In the genomic region with DNA sequence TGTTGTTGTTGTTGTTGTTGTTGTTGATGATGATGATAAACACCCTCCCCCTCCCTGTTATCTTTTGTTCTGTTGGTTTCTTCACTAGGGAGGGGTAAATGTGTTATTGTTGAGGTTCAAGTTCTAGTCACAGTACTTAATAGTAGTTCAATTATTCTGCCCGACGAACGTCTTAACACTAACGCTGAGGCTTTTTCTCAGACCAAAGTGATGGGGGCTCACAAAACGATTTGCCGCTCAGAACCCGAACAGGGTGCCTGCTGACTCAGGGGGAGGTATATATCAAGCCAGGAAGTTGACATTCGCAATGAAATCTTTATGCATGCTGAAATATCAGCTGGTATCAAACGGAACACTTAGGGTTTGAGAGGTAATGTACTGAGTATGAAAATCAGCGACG, we compare ENCODE assay signal across 8 mouse cellular contexts. TPM values are rescaled to one million over a fixed set of nuclear protein-coding genes. Genes with fewer than 3 reads are reported as not detected.
DNase-seq lines count a peak whose midpoint lies in the region; ATAC-seq and TF ChIP-seq lines count a peak whose summit lies in the region.

No protein-coding gene starts in this region.

- H3K4me3 ChIP-seq in liver, adult 2 months (ENCODE audit: insufficient read depth, low read depth, low read length), result peak overlapping the region; percentile 1; the same call in 1 of the 2 replicates
- H3K4me3 ChIP-seq in liver, embryonic 12.5 days, result no peak overlapping the region; the same call in 1 of the 2 replicates
- peak overlapping the region; percentile 66 for H3K4me3 ChIP-seq in embryonic facial prominence, embryonic 14.5 days (ENCODE audit: low read depth, low read length)
- H3K4me3 ChIP-seq in hindbrain, embryonic 15.5 days, result peak overlapping the region; percentile 87
- peak overlapping the region; percentile 72 for H3K4me3 ChIP-seq in neural tube, embryonic 12.5 days

- WGBS in liver, adult 2 months, result 55% methylated on average over 11 of the region's 11 CpGs
- 37% methylated on average over 11 of the region's 11 CpGs for WGBS in liver, embryonic 12.5 days (ENCODE audit: insufficient replicate concordance)
- WGBS in embryonic facial prominence, embryonic 14.5 days, result 31% methylated on average over 11 of the region's 11 CpGs
- 15% methylated on average over 11 of the region's 11 CpGs for WGBS in hindbrain, embryonic 15.5 days
- 21% methylated on average over 11 of the region's 11 CpGs for WGBS in neural tube, embryonic 12.5 days

- TF ChIP-seq CTCF in liver, adult 2 months (IDR thresholded peaks at IDR 0.05; ENCODE audit: low read depth, low read length), result no peak

- H3K79me2 ChIP-seq in liver, adult 2 months (ENCODE audit: control insufficient read depth, insufficient read depth, low read length), result no peaks in the 10 kb centered on the region

- H3K9ac ChIP-seq in liver, adult 2 months (ENCODE audit: low read depth, low read length), result no peak overlapping the region
- no peak overlapping the region for H3K9ac ChIP-seq in liver, embryonic 12.5 days
- H3K9ac ChIP-seq in embryonic facial prominence, embryonic 14.5 days (ENCODE audit: low read depth, low read length), result peak overlapping the region; percentile 70; the same call in 1 of the 2 replicates
- H3K9ac ChIP-seq in hindbrain, embryonic 15.5 days, result peak overlapping the region; percentile 68
- H3K9ac ChIP-seq in neural tube, embryonic 12.5 days, result peak overlapping the region; percentile 81

- no peaks in the 10 kb centered on the region for H3K9me3 ChIP-seq in liver, embryonic 12.5 days (replicated peaks)
- H3K9me3 ChIP-seq in embryonic facial prominence, embryonic 14.5 days (ENCODE audit: control insufficient read depth, low read length), result no peaks in the 10 kb centered on the region
- H3K9me3 ChIP-seq in hindbrain, embryonic 15.5 days, result no peaks in the 10 kb centered on the region
- H3K9me3 ChIP-seq in neural tube, embryonic 12.5 days, result no peaks in the 10 kb centered on the region

- ATAC-seq in liver, embryonic 12.5 days, result no peak
- ATAC-seq in embryonic facial prominence, embryonic 14.5 days (ENCODE audit: low read depth), result no peak
- no peak for ATAC-seq in hindbrain, embryonic 15.5 days (ENCODE audit: low FRiP score, low read depth)
- no peak for ATAC-seq in neural tube, embryonic 12.5 days (ENCODE audit: low FRiP score, low read depth)

- H3K4me1 ChIP-seq in liver, adult 2 months (ENCODE audit: control insufficient read depth, insufficient read depth, low read length), result peaks cover 4% of the 10 kb centered on the region; the same call in 1 of the 2 replicates
- H3K4me1 ChIP-seq in liver, embryonic 12.5 days, result 0 out of 2 replicates have a peak, but pooled peaks cover 5% of the 10 kb centered on the region
- 0 out of 2 replicates have a peak, but pooled peaks cover 4% of the 10 kb centered on the region for H3K4me1 ChIP-seq in embryonic facial prominence, embryonic 14.5 days (ENCODE audit: control insufficient read depth, insufficient read depth, low read length)
- H3K4me1 ChIP-seq in hindbrain, embryonic 15.5 days (replicated peaks), result peaks cover 24% of the 10 kb centered on the region
- H3K4me1 ChIP-seq in neural tube, embryonic 12.5 days, result no peaks in the 10 kb centered on the region; the same call in 1 of the 2 replicates

- no peak overlapping the region for H3K27ac ChIP-seq in liver, adult 2 months (replicated peaks; ENCODE audit: insufficient read depth, low read depth, low read length)
- H3K27ac ChIP-seq in liver, embryonic 12.5 days, result no peak overlapping the region
- H3K27ac ChIP-seq in embryonic facial prominence, embryonic 14.5 days (replicated peaks; ENCODE audit: low read depth, low read length), result no peak overlapping the region
- peak overlapping the region; percentile 87 for H3K27ac ChIP-seq in hindbrain, embryonic 15.5 days (replicated peaks)
- no peak overlapping the region for H3K27ac ChIP-seq in neural tube, embryonic 12.5 days

- H3K36me3 ChIP-seq in liver, adult 2 months (ENCODE audit: control insufficient read depth, insufficient read depth, low read length), result no peaks in the 10 kb centered on the region; the same call in 1 of the 2 replicates
- no peaks in the 10 kb centered on the region for H3K36me3 ChIP-seq in liver, embryonic 12.5 days
- H3K36me3 ChIP-seq in embryonic facial prominence, embryonic 14.5 days (ENCODE audit: control insufficient read depth, insufficient read depth, low read length), result no peaks in the 10 kb centered on the region
- no peaks in the 10 kb centered on the region for H3K36me3 ChIP-seq in hindbrain, embryonic 15.5 days
- peaks cover 16% of the 10 kb centered on the region; the same call in 1 of the 2 replicates for H3K36me3 ChIP-seq in neural tube, embryonic 12.5 days

- 0 out of 2 replicates have a peak, but pooled peaks cover 4% of the 10 kb centered on the region for H3K27me3 ChIP-seq in liver, adult 2 months (ENCODE audit: control insufficient read depth, insufficient read depth, low read length)
- peaks cover 46% of the 10 kb centered on the region for H3K27me3 ChIP-seq in liver, embryonic 12.5 days (replicated peaks)
- H3K27me3 ChIP-seq in embryonic facial prominence, embryonic 14.5 days (replicated peaks; ENCODE audit: control insufficient read depth, insufficient read depth, low read length), result 0 out of 2 replicates have a peak, but pooled peaks cover 11% of the 10 kb centered on the region
- H3K27me3 ChIP-seq in hindbrain, embryonic 15.5 days, result no peaks in the 10 kb centered on the region
- H3K27me3 ChIP-seq in neural tube, embryonic 12.5 days (replicated peaks), result no peaks in the 10 kb centered on the region

- no peak overlapping the region for H3K4me2 ChIP-seq in liver, embryonic 12.5 days
- H3K4me2 ChIP-seq in embryonic facial prominence, embryonic 14.5 days (ENCODE audit: low read depth, low read length), result peak overlapping the region; percentile 93
- peak overlapping the region; percentile 99 for H3K4me2 ChIP-seq in hindbrain, embryonic 15.5 days
- H3K4me2 ChIP-seq in neural tube, embryonic 12.5 days (replicated peaks), result peak overlapping the region; percentile 84

- TF ChIP-seq POLR2A in liver, adult 2 months (IDR thresholded peaks at IDR 0.05; ENCODE audit: extremely low read depth, insufficient read depth, low read length), result no peak

- no peak for DNase-seq in liver, adult 2 months (ENCODE audit: extremely low read depth, low read depth, low spot score)
- DNase-seq in embryonic facial prominence, embryonic 14.5 days (ENCODE audit: low spot score), result no peak
- DNase-seq in right cerebral cortex, postnatal 10 days (ENCODE audit: low spot score in 2 of 2), result no peak
- no peak for DNase-seq in left cerebral cortex, adult 18-20 months (ENCODE audit: low spot score in 2 of 2)
- DNase-seq in spleen, adult 12 weeks (ENCODE audit: low spot score), result no peak

RNA-seq across cellular contexts. Expression of gene Jam2, which starts 1.4 kb away (rescaled TPM):
- total RNA-seq in liver, adult 2 months (2014; rRNA removed), result 5.0 and 9.8 TPM in 2 replicates
- 2.3 and 2.4 TPM in 2 replicates for polyA plus RNA-seq in liver, adult 2 months (2012; rRNA removed)
- 0.92 and 1.1 TPM in 2 replicates for polyA plus RNA-seq in liver, embryonic 12.5 days (2016; fragmentation: Nextera tagmentation; extraction: Ambion mirVana)
- 21.2 and 21.6 TPM in 2 replicates for polyA plus RNA-seq in embryonic facial prominence, embryonic 14.5 days (2014; fragmentation: Nextera tagmentation; extraction: Ambion mirVana)
- polyA plus RNA-seq in hindbrain, embryonic 15.5 days (2015; fragmentation: Nextera tagmentation; extraction: Ambion mirVana), result 23.1 and 23.8 TPM in 2 replicates
- 41.4 and 45.6 TPM in 2 replicates for polyA plus RNA-seq in neural tube, embryonic 12.5 days (2016; fragmentation: Nextera tagmentation; extraction: Ambion mirVana)
- 10 to 100 TPM; 23.0 to 24.1 TPM for total RNA-seq in left cerebral cortex, adult 18-20 months (2021)

RNA-seq across cellular contexts. Expression of gene Mrpl39, which starts 39.8 kb away (rescaled TPM):
- total RNA-seq in liver, adult 2 months (2014; rRNA removed), result 36.9 and 40.1 TPM in 2 replicates
- polyA plus RNA-seq in liver, adult 2 months (2012; rRNA removed), result 47.8 and 55.9 TPM in 2 replicates
- polyA plus RNA-seq in liver, embryonic 12.5 days (2016; fragmentation: Nextera tagmentation; extraction: Ambion mirVana), result 33.3 and 33.4 TPM in 2 replicates
- 43.0 and 44.0 TPM in 2 replicates for polyA plus RNA-seq in embryonic facial prominence, embryonic 14.5 days (2014; fragmentation: Nextera tagmentation; extraction: Ambion mirVana)
- polyA plus RNA-seq in hindbrain, embryonic 15.5 days (2015; fragmentation: Nextera tagmentation; extraction: Ambion mirVana), result 35.6 and 37.9 TPM in 2 replicates
- 45.1 and 47.3 TPM in 2 replicates for polyA plus RNA-seq in neural tube, embryonic 12.5 days (2016; fragmentation: Nextera tagmentation; extraction: Ambion mirVana)
- total RNA-seq in left cerebral cortex, adult 18-20 months (2021), result 10 to 100 TPM; 22.2 to 22.9 TPM

RNA-seq across cellular contexts. Expression of gene Gabpa, which starts 59.4 kb away (rescaled TPM):
- total RNA-seq in liver, adult 2 months (2014; rRNA removed), result 32.3 and 36.4 TPM in 2 replicates
- 5.8 and 6.7 TPM in 2 replicates for polyA plus RNA-seq in liver, adult 2 months (2012; rRNA removed)
- polyA plus RNA-seq in liver, embryonic 12.5 days (2016; fragmentation: Nextera tagmentation; extraction: Ambion mirVana), result 26.0 and 26.2 TPM in 2 replicates
- 36.3 and 40.0 TPM in 2 replicates for polyA plus RNA-seq in embryonic facial prominence, embryonic 14.5 days (2014; fragmentation: Nextera tagmentation; extraction: Ambion mirVana)
- polyA plus RNA-seq in hindbrain, embryonic 15.5 days (2015; fragmentation: Nextera tagmentation; extraction: Ambion mirVana), result 17.5 and 18.4 TPM in 2 replicates
- polyA plus RNA-seq in neural tube, embryonic 12.5 days (2016; fragmentation: Nextera tagmentation; extraction: Ambion mirVana), result 30.8 and 32.8 TPM in 2 replicates
- total RNA-seq in left cerebral cortex, adult 18-20 months (2021), result 10 to 100 TPM; 17.8 to 23.6 TPM

Comparison
In these comparisons a context has a peak if more than half of its experiments do, and no peak if none do; other contexts are left out.
1. H3K9ac ChIP-seq: peak in embryonic facial prominence, embryonic 14.5 days (single experiment), hindbrain, embryonic 15.5 days (single experiment) and neural tube, embryonic 12.5 days (single experiment); none in liver, adult 2 months (single experiment) and liver, embryonic 12.5 days (single experiment).